Mouse (Mus musculus) ES-E14 (cell line): ENCODE results near the gene Fgf18.

Experiments used
- ZC3H11A ChIP-seq: IDR thresholded peaks from 2 replicates; pipeline ENCODE4 v1.6.1; 2012; ENCODE audit warnings: low read depth, mild to moderate bottlenecking, inconsistent platforms, low read length, borderline replicate concordance
- ZNF384 ChIP-seq: IDR thresholded peaks from 2 replicates; pipeline ENCODE4 v1.6.1; 2012; ENCODE audit warnings: low read depth, low read length, inconsistent platforms

GRCm38 (mm10) chr11:33150364-33150763 lies 3.2 kb upstream of the Fgf18 start:
- TF ChIP-seq ZC3H11A (no peak), ZNF384 (no peak)
